Mouse (Mus musculus): Measurements from ENCODE around the gene Tspoap1.

Tspoap1 gene

DNA sequence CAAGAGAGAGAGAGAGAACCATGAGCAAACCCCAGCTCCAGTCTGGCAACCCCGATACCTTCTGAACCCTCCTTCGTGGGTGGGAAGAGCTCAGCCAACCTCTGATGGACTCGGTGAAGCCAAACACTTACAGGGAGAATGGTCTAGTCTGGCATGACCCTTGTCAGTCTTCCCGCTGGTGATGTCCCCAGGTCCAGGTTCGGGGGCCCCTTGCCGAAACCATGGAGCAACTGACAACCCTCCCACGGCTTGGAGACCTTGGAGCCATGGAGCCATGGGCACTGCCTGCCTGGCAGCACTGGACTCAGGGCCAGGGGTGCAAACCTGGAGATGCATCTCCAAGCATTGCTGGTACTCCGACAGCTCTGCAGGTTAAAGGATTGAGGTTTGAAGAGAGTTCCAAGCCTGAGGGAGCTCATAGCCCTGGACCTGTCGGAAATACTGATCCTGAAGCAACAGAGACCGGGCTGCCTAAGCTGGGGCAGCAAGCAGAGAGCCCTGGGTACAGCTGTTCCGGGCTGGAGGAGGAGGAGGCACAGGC, 910 bp downstream of the Tspoap1 start:
- DNase-seq: no peak

DNA sequence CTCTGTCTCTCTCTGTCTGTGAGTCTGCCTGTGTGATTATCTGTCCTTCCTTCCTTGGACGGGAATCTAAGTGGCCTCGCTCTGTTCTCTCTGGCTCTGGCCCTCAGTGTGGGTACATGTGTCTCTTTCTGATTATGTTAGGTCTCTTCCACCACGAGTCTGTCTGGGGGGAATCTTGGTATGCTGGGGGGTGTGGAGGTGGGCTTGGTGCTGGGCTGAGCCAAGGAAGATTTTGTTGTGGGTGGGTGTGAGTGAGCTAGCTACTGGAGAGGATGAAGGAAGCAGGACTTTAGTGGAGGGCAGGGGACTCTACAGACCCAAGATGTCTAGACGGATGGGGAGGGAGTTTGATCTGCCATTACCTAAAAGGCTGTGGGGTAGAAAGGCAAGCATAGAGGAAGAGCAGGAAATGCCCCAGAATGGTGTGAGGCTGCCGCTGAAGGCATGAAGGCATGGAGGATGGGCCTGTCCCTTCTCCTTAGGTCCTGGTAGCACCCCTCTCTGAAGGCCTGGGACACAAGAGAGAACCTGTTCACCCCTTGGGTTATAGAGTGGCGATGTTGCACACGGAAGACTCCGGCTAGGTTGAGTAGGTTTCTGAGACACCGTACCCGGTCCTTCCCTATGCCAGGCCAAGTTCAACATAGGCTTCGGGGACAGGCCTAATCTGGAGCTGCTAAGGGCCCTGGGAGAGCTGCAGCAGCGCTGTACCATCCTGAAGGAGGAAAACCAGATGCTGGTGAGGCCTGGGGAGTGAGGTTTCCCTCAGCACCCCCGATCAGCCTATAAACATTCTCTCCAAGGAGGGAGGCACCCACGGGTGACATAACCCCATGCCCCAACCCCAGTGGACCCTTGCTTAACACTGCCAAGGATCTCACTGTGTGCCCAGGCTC, 1.7 kb downstream of the Tspoap1 start:
- no peak for DNase-seq

DNA sequence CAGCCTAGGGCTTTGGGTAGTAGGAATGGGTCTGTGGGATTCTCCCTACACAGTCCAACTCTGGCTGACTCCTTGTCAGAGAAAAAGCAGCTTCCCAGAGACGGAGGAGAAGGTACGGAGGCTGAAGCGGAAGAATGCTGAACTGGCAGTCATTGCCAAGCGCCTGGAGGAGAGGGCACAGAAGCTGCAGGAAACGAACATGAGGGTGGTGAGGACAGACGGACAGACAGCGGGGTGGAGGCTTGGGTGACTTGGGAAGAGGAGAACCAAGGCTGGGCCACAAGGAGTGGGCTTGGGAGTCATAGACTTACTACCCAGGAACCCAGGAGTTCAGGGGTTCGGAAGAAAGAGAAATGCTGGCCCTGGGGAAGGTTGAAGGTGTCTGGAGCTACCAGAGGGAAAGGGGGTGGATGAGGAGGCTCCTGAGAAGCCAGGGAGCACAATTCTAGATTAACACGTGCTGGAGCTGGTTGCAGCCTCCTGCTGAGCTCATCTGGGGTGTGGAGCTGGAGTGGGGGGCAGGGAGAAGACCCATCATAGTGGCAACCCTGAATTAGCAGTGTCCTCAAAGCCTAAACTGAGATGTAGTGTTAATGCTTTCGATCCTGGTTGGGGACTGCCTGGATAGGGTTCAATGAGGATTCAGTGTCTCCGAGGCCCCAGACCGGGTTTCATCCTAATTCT, 2.5 kb downstream of the Tspoap1 start:
- DNase-seq: no peak

- DNase-seq: peak; percentile 77
These were observed 3.2 kb downstream of the Tspoap1 start for GRCm38 (mm10) chr11:87763511-87763987.

DNA sequence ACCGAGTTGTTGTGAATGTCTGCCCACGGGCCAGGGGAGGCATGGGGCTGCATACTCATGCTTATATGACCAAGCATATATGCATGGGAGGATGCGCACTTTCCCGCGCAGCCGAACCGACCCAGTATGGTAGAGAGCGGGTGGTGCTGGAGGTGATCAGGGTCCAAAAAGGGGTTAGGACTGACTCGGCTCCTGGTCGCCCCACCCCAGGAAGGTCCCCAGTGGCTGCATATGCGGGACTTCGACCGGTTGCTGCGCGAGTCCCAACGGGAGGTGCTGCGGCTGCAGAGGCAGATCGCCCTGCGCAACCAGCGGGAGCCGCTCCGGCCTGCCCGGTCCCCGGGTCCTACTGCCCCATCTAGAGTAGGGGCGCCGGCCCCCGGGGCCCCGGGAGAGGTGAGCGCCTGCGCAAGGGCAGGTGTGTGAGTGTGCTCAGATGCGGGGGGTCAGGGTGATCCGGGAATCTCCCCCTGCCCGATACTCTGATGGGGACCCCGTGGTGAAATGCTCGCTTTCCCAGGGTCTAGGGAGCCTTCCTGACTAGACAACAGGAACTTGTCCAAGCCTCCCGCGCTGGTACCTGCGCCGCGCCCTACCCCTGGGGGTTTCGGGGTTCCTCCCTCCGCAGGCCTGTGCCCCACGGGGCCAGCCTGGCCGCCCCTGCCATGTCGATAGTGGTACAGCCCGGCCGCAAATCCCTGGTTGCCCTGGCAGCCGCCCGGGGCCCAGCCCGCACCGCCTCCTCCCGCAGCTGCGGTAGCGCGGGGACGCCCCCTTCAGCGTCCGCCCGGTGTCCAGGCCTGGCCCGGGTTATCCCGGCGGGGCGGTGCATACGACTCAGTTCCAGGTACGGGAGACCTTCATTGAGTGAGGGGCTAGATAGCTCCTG, 3.9 kb downstream of the Tspoap1 start:
- peak; percentile 56 for DNase-seq

- no peak for DNase-seq
These were observed 8.4 kb downstream of the Tspoap1 start for GRCm38 (mm10) chr11:87768745-87769144.

DNA sequence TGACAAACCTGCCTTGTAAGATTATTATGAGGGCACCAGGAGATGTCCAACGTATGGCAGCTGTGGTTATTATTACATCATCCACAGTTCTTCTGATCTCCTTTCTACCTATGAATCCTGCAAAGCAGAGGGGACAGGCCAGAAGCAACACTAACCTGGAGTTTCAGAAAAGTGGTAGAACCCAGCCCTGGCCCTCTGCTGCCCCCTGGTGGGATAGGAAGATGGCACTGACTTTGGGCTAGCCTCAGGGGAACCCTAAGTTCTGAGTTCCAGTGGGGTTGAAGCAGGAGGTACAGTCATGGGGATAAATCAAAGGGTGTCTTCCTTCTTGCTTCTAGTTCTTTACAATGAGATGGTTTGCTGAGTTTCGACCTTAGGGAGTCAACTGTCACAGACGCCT, 10.6 kb downstream of the Tspoap1 start:
- no peak for DNase-seq

DNA sequence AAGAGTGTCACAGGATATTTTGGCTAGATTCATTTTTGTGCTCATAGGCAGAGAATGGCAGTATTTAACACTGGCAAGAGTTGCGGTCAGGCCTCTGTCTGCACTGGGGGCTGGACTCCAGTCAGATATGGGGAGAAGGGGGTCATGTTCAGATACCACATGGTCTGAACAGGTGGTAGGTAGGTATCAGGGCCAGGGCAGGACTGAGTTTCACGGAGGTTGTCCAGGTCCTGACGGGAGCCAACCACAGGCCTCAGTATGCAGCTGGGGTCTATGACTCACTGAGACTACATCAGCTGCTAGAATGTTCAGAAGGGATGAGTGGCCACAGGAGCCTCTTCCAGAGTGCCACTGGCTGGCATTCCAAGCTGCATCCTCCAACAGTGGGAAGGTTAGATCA, 12.0 kb downstream of the Tspoap1 start:
- DNase-seq: no peak

GRCm38 (mm10) chr11:87778100-87778765, 17.9 kb downstream of the Tspoap1 start:
- DNase-seq: peak; percentile 68

DNA sequence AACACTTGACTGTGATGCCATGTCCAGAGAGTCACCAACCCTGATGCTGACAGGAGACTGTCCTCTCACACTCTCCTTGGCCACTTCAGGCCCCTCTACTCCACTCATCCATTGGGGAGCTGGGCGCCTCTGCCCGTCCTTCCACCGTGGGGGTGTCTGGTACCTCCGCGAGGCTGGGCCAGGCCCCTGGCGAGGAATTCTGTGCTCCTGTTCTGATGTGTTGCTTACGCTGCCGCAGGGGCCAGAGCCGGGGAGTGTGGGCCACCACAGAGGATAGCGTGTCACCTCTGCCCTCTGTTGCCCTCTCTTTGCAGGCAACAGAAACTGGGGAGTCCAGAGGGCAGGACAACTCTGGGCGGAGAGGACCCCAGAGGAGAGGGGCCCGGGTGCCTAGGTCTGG, 18.6 kb downstream of the Tspoap1 start:
- no peak for DNase-seq

DNA sequence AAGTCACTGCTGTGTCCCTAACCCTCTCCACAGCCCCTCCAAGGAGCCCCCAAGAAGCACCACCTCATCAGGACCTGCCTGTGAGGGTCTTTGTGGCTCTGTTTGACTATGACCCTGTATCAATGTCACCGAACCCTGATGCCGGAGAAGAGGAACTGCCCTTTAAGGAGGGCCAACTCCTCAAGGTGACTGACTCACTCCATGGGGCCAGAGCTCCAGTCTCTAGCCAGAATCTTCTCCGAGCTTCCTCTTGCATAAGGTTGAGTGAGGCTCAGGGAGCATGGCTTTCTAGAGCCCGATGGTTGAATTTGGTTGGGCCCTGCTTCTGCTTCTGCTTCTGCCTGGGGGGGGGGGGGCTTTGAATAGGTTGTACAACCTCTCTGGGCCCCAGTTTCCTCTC, 19.1 kb downstream of the Tspoap1 start:
- DNase-seq: no peak

DNA sequence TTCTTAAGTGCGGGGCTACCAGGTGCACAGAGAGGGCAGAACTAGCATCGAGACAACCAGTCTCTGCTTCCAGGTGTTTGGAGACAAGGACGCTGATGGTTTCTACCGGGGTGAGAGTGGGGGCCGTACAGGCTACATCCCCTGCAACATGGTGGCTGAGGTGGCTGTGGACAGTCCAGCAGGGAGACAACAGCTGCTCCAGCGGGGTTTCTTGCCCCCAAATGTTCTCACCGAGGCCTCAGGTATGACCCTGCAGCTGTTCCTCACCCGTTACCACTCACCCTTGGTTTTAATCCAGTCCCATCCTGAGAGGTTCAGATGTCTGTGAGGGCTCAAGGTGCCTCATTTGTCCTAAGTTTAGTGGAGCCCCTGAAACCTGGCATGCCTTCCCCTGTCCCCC, 19.8 kb downstream of the Tspoap1 start:
- no peak for DNase-seq

GRCm38 (mm10) chr11:87790088-87790487, 29.7 kb downstream of the Tspoap1 start:
- DNase-seq: no peak

DNA sequence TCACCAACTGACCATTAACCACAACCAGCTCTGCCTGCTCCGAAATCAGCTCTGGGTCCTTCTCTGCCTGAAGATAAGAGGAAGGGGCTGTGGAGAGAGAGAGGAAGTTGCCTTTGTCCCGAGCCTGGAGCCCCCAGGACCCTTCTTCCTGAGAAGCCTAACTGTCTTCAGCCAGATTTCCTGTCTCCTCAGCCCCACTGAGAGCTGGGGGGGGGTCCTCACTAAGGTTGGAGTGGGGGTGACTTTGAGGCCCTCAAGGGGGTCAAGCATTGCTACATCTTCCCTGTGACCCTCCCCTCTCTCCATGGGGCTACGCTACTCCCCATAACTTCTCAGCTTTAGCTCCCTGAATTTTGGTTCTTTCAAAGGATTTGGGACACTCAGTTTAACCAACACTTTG, 33.1 kb downstream of the Tspoap1 start, which contains the start of gene Mpo:
Gene Mpo, plus strand, starts transcription at position 122 of the 400 bp plus-strand sequence.
- no peak for DNase-seq

GRCm38 (mm10) chr11:87801711-87802275, 41.5 kb downstream of the Tspoap1 start:
- DNase-seq: peak; percentile 46

GRCm38 (mm10) chr11:87802621-87803020, 42.3 kb downstream of the Tspoap1 start:
- peak; percentile 43 for DNase-seq

DNA sequence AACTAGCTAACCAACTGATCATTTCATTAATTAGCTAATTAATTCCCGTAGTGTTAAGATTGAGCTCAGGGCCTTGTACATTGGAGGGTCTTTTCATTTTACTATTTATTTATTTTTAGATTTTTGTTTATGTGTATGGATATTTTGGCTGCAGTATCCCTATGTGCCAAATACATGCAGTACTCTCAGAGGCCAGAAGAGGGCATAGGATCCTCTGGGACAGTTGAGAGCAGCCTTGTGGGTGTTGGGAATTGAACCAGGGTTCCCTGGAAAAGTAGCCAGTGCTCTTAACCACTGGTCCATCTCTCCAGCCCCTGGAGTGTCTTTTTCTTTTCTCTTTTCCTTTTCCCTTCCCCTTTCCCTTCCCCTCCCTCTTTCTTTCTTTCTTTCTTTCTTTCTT, 45.1 kb downstream of the Tspoap1 start:
- no peak for DNase-seq

DNA sequence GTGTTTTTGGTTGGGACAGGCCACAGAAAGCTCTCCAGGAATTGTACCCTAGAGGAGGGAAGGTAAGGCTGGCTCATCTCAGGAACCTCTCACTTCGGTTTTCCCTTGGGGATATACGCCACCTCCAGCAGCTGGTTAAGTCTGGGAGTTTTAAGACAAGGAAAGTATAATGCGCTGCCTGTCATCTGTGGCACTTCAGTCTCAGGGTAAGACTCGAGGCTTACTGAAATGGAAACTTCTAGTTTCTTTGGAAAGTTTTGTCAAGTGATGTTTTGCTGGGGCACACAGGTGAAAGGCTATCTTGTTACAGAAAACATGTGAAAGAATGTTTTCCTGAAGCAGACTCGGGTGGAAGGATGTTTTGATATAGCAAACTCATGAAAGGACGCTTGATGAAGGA, 47.1 kb downstream of the Tspoap1 start:
- no peak for DNase-seq

DNA sequence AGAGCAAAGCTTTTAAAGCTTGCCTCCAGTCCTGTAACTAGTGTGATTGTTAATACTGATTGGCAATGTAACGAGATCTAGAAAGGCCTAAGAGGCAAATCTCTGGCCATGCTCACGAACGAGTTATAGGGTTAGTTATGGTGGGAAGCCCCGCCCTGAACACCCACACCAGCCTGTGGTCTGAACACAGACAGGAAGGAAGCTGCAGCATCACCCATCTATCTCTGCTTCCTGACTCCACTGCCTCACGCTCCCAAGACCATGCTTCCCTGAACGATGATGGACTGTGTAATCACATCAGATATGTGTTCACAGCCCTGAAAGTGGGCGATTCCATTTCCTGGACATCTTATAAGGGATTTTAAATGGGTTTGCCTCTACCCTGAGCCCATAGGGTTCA, 47.9 kb downstream of the Tspoap1 start:
- no peak for DNase-seq

DNA sequence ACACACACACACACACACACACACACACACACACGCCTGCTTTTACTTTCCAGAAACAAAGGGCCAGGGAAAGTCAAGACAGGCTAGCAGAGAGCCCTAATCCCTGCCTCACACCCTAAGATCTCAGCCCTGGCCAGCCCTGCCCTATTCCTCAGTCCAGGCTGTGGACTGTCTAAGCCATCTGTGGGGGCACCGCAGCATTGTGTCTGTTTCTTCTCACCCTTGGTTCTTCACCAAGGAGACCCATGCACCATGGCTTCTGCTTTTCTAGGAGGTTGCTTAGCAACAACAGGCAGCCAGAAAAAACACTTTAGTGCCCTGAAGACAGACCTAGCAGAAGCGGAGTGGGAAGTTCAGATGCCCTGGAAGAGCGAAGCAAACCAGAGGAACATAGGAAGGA, 51.1 kb downstream of the Tspoap1 start:
- no peak for DNase-seq

DNA sequence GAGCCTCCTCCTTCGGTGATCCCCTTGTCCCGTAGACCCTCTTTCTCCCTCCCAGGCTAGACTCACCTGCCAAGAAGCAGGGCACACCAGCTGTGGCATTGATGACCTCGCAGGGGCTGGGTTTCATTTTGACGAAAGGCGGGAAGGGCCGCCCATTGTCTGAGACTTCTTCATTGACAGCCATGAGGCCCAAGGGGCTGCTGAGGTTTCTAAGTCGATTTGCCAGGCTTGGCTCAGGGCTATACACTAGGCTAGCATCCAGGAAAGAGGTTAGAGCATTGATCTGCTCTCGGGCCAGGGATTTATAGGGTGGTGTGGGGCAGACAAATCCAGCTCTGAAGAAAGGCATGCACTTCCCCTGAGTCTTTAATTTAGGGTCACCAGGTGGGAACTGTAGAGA, 54.5 kb downstream of the Tspoap1 start:
- DNase-seq: no peak

Measured in layer of hippocampus, adult 9-11 months (tissue).